Mouse (Mus musculus) midbrain, embryonic 13.5 days (tissue): ENCODE results near the gene Spg21. TPM values are rescaled to one million over a fixed set of nuclear protein-coding genes. Genes with fewer than 3 reads are reported as not detected.
A peak's percentile ranks its signal among the peaks of the same experiment; 100 is the strongest.

Source experiments
- ATAC-seq: fragments of 200-750 bp; cut with Nextera tagmentation; 2 replicates; pipeline ENCODE4 v1.8.0; 2017; ENCODE audit warnings: mild to moderate bottlenecking, moderate TSS enrichment, moderate library complexity
- H3K27ac ChIP-seq: fragments of 300-500 bp; sonication (generic); 2 replicates; pipeline ENCODE4 v1.5.1; 2015; ENCODE audit warnings: inconsistent platforms, mild to moderate bottlenecking, moderate library complexity
- H3K27me3 ChIP-seq: fragments of 300-500 bp; sonication (generic); 2 replicates; pipeline ENCODE4 v1.6.1; 2015; ENCODE audit warnings: mild to moderate bottlenecking, inconsistent platforms
- H3K36me3 ChIP-seq: fragments of 300-500 bp; sonication (generic); 2 replicates; pipeline ENCODE4 v1.6.1; 2015; ENCODE audit warnings: mild to moderate bottlenecking, inconsistent platforms
- H3K4me1 ChIP-seq: fragments of 300-500 bp; sonication (generic); replicated peaks from 2 replicates; pipeline ENCODE4 v1.6.1; 2015; ENCODE audit warnings: inconsistent platforms
- H3K4me2 ChIP-seq: fragments of 300-500 bp; sonication (generic); replicated peaks from 2 replicates; pipeline ENCODE4 v1.6.1; 2015; ENCODE audit warnings: moderate library complexity, mild to moderate bottlenecking, inconsistent platforms
- H3K4me3 ChIP-seq: fragments of 300-500 bp; sonication (generic); replicated peaks from 2 replicates; pipeline ENCODE4 v1.5.1; 2015; ENCODE audit warnings: mild to moderate bottlenecking, inconsistent platforms
- H3K9ac ChIP-seq: fragments of 300-500 bp; sonication (generic); replicated peaks from 2 replicates; pipeline ENCODE4 v1.6.1; 2015; ENCODE audit warnings: mild to moderate bottlenecking, inconsistent platforms
- H3K9me3 ChIP-seq: fragments of 300-500 bp; sonication (generic); 2 replicates; pipeline ENCODE4 v1.6.1; 2016; ENCODE audit warnings: mild to moderate bottlenecking, inconsistent platforms
- WGBS: fragments of 180-500 bp; shearing (Covaris S2); methylation state at CpG from one replicate; pipeline ENCODE4 v1.1.7; 2015; 5-methylcytosine and 5-hydroxymethylcytosine counted together
- polyA plus RNA-seq: library from polyadenylated mRNA; unstranded; fragments of >200 nt; fragmentation: Nextera tagmentation; extraction: Ambion mirVana; gene quantifications from 2 replicates; pipeline ENCODE4 v1.2.1, GENCODE M21; 2015

The Spg21 gene
- polyA plus RNA-seq, 1 experiment from 2014 or later, result 138 TPM

DNA sequence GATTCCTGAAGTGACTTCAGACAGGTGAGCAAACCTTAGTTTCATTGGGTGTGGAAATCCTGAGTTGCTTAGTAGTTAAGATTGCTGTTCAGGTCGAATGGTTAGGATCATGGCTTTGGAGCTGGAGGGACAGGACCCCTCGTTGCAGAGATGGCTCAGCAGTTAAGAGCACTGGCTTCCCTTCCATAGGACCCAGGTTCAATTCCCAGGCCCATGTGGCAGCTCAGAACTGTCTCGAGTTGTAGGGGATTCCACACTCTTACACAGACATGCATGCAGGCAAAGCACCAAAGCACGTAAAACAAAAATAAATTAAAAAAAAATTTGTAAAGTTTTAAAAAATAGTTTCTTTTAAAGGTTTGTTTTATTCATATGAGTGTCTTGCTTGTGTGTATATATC lies 25.5 kb upstream of the Spg21 start:
- Histone ChIP-seq H3K36me3 (peaks cover 10% of the 10 kb centered on the region), H3K4me3 (no peak overlapping the region), H3K27me3 (no peaks in the 10 kb centered on the region), H3K4me1 (peaks cover 10% of the 10 kb centered on the region), H3K27ac (no peak overlapping the region), H3K9ac (no peak overlapping the region), H3K4me2 (no peak overlapping the region), H3K9me3 (no peaks in the 10 kb centered on the region)
- WGBS, result 69% methylated on average over 4 of the region's 4 CpGs
- peak; percentile 43; the same call in 1 of the 2 replicates for ATAC-seq

DNA sequence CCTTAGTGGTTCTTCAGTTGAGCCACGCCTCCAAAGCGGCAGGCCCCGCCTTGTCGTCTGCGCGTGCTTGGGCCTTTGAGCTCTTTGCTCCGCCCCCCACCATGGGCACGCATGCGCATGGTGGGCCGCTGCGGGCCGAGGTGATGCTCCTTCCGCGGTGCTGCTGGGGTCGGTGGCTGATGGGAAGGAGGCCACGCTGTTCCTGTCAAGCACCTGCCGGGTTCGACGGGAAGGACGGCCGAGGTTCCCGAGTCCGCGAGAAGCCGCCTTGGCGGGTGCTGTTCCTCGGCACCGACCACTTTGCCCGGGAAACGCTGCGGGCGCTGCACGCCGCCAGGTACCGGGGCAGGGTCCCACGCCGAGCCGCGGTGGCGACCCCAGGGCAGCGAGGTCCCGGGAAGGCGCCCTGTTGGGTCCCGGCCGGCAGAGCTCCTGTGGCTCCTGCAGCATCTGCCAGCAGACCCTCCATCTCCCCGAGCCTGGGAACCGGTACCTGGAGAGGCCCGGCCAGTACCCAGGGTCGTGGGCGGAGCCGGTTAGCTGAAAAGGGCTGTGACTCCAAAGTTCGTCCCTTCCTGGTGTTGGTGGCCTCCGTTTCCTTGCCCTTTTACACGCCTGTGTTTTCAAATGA lies 25.0 kb upstream of the Spg21 start, which contains the start of gene Mtfmt:
TSS of gene Mtfmt (plus strand) at position 112 of the 631 bp plus-strand sequence.
- peak within 1 kb of the TSS; percentile 63 for H3K4me2 ChIP-seq
- H3K9ac ChIP-seq, result peak within 1 kb of the TSS; percentile 87
- ATAC-seq, result peak; percentile 93
- peaks cover 15% of the 10 kb centered on the region for H3K36me3 ChIP-seq
- no peaks in the 10 kb centered on the region for H3K27me3 ChIP-seq
- H3K9me3 ChIP-seq, result no peaks in the 10 kb centered on the region
- H3K4me3 ChIP-seq, result peak within 1 kb of the TSS; percentile 88
- peaks cover 10% of the 10 kb centered on the region for H3K4me1 ChIP-seq
- 0% methylated on average over 54 of the region's 54 CpGs for WGBS
- H3K27ac ChIP-seq, result peak within 1 kb of the TSS; percentile 57

DNA sequence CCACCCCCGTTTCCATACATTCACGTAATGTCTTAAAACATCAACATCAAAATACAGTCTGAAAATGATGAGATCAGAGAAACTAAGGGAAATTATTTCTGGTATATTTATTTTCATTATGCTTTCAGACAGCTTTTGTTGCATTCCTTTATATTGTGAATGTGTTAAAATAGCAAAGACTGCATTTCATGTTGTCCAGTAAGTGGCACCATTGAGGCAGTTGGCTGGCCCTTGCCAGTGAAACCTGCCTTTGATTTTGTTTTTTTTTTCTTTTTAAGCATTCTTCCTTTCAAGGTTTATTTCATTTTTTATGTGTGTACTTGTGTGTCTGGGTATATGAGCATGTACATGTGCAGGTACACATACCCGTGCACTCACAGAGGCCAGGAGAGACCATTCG lies 16.1 kb upstream of the Spg21 start:
- Histone ChIP-seq H3K4me3 (no peak overlapping the region), H3K27ac (no peak overlapping the region), H3K9me3 (no peaks in the 10 kb centered on the region), H3K27me3 (no peaks in the 10 kb centered on the region), H3K9ac (no peak overlapping the region), H3K36me3 (peaks cover 78% of the 10 kb centered on the region), H3K4me2 (no peak overlapping the region), H3K4me1 (no peaks in the 10 kb centered on the region)
- 94% methylated on average over 4 of the region's 4 CpGs for whole genome bisulfite sequencing
- ATAC-seq, result no peak

DNA sequence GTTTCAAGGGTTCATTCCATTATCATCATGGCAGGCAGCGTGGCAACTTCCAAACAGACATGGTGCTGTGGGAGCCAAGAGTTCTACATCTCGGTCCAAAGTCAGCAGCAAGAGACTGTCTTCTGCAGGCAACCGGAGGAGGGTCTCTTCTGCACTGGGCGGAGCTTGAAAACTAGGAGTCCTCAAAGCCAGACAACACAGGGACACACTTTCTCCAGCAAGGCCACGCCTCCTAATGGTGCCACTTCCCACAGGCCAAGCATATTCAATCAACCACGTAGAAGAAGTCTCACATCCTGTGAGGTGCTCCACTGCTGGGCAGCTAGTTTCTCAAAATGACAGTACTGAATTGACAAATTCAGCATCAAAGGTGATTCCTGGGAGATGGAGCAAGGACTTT lies 12.8 kb upstream of the Spg21 start:
- H3K9me3 ChIP-seq, result no peaks in the 10 kb centered on the region
- H3K4me3 ChIP-seq, result no peak overlapping the region
- H3K9ac ChIP-seq, result no peak overlapping the region
- no peaks in the 10 kb centered on the region for H3K4me1 ChIP-seq
- peaks cover 84% of the 10 kb centered on the region for H3K36me3 ChIP-seq
- H3K4me2 ChIP-seq, result no peak overlapping the region
- no peak for ATAC-seq
- no peaks in the 10 kb centered on the region for H3K27me3 ChIP-seq
- no peak overlapping the region for H3K27ac ChIP-seq
- WGBS, result 91% methylated on average over 6 of the region's 6 CpGs

DNA sequence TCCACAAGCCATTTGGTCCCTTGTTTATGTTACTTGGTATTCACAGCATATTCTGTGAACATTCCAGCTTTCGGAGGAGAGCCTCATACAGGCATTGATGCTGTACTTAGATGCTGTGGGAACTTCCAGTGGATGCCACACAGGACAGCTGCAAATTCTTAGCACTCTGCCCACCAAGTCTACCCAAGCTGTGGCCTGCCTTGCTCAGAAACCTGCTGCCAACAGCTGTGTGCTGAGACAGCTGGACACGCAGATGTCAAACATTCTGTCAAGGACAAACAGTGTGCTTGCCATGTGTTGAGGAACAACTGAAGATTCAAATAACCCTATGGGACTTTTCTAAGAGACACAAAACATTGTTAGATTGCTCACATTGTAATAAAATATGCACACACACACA lies 1.8 kb upstream of the Spg21 start:
- WGBS, result 94% methylated on average over 2 of the region's 2 CpGs
- 0 out of 2 replicates have a peak, but pooled peaks cover under 1% of the 10 kb centered on the region for H3K36me3 ChIP-seq
- no peak for ATAC-seq
- no peaks in the 10 kb centered on the region for H3K27me3 ChIP-seq
- H3K4me3 ChIP-seq, result no peak overlapping the region
- H3K4me2 ChIP-seq, result no peak overlapping the region
- H3K27ac ChIP-seq, result no peak overlapping the region
- H3K4me1 ChIP-seq, result peaks cover 33% of the 10 kb centered on the region
- no peak overlapping the region for H3K9ac ChIP-seq
- H3K9me3 ChIP-seq, result no peaks in the 10 kb centered on the region

DNA sequence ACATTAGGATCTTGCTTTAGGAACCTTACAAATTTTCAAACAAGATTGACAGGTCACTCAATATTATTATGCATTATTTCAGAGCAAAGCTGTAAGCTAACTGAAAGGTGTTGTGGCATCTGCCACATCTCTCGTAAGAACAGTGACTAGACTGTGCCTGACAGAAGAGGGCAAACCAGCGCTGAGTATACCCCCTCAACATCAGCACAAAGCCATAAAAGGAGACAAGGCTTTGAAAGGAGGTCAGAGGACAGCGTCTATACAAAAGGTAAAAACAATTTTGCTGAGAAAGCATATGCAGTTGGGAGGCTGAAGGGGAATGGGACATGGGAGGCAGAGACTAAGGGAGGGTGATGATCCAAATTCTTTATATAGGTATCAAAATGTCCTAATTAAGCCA lies 549 bp upstream of the Spg21 start:
- 37% methylated on average over 3 of the region's 3 CpGs for WGBS
- peak overlapping the region; percentile 86 for H3K27ac ChIP-seq

DNA sequence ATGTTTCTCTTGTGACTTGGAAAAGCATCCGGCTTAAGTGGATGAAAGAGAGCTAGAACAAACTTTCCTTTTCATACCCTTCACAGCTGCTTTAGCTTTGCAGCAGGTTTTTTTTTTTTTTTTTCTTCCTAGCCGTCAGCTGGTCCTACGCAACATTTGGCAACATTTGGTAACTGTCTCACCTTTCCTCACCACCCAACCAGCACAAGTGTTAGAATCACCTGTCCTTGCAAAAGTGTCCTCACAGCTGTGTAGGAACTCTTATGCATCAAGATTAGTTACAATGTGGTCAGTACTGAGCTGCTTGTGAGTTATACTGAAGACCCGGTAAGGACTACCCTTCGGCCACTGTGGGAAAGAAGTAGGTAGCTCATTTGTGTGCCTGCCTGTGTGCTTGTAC lies 1.8 kb downstream of the Spg21 start:
- peaks cover 23% of the 10 kb centered on the region for H3K36me3 ChIP-seq
- peaks cover 33% of the 10 kb centered on the region for H3K4me1 ChIP-seq
- no peaks in the 10 kb centered on the region for H3K27me3 ChIP-seq
- no peak for ATAC-seq
- H3K4me2 ChIP-seq, result 0 out of 2 replicates have a peak overlapping the region, but pooled peaks have one; percentile 69
- no peak overlapping the region for H3K4me3 ChIP-seq
- 0 out of 2 replicates have a peak overlapping the region, but pooled peaks have one; percentile 36 for H3K9ac ChIP-seq
- H3K27ac ChIP-seq, result no peak overlapping the region
- 79% methylated on average over 5 of the region's 5 CpGs for WGBS
- no peaks in the 10 kb centered on the region for H3K9me3 ChIP-seq

More for the DNA sequence above, 549 bp upstream of the Spg21 start:
- Histone ChIP-seq H3K4me1 (peaks cover 33% of the 10 kb centered on the region), H3K9ac (peak overlapping the region; percentile 51), H3K9me3 (no peaks in the 10 kb centered on the region), H3K4me2 (peak overlapping the region; percentile 69), H3K36me3 (peaks cover 3% of the 10 kb centered on the region), H3K27me3 (no peaks in the 10 kb centered on the region), H3K4me3 (peak overlapping the region; percentile 72)
- peak; percentile 54; the same call in 1 of the 2 replicates for ATAC-seq

DNA sequence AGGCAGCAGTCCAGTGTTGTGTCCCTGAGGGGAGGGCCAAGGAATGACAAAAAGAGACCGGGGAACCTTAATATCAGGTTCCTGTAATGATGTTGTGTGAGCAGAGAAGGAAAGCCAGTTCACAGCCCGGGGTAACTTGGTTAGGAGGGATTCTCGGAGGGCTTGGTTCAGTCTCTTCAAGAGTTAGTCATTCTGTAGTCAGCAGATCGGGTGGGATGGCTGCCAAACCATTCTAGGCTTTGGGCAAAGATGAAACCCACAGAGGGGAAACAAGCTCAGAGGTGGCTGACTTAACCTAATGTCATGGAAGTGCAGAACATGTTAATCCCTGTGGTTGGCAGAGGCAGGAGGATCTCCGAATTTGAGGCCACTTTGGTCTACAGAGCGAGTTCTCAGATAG lies 3.4 kb downstream of the Spg21 start:
- no peaks in the 10 kb centered on the region for H3K9me3 ChIP-seq
- no peaks in the 10 kb centered on the region for H3K27me3 ChIP-seq
- WGBS, result 96% methylated on average over 6 of the region's 6 CpGs
- no peak overlapping the region for H3K4me2 ChIP-seq
- H3K4me1 ChIP-seq, result peaks cover 33% of the 10 kb centered on the region
- no peak overlapping the region for H3K9ac ChIP-seq
- H3K27ac ChIP-seq, result no peak overlapping the region
- ATAC-seq, result no peak
- no peak overlapping the region for H3K4me3 ChIP-seq
- peaks cover 31% of the 10 kb centered on the region for H3K36me3 ChIP-seq

DNA sequence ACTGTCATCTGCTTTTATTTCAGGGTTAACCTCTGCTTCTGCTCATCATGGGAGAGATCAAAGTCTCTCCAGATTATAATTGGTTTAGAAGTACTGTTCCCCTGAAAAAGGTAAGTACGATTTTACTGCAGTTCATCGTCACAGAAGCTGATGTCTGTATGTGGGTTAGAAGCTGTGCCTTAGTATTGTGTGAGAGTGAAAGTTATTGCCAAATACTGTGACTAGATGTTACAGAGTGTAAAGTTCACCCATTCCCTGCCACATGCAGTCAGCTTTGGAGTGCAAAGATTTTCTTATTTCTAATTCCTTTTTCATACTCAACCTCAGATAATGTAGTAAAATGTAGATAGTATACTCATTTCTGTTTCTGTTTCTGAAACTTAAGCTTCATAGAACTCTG lies 4.5 kb downstream of the Spg21 start:
- ATAC-seq, result no peak
- 99% methylated on average over 2 of the region's 2 CpGs for WGBS

DNA sequence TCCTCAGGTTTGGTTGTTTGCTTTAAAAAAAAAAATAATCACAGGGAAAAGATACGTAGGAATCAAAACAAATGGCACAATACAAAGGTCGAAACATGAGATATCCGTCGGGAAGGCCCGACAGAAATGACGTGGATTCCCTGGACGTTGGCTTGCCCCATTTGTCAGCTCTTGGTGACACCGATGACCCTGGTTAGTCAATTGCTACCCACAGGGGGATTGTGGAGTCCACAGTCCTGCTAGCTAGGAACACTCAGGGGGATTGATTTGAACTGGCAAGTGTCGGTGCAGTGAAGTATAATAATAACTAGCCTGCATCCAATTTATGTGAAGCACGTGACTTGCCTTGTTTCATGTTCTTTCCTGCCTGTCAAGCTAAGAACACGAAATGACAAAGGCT lies 6.9 kb downstream of the Spg21 start:
- peaks cover 8% of the 10 kb centered on the region for H3K4me1 ChIP-seq
- no peaks in the 10 kb centered on the region for H3K9me3 ChIP-seq
- no peak overlapping the region for H3K4me3 ChIP-seq
- no peaks in the 10 kb centered on the region for H3K27me3 ChIP-seq
- no peak for ATAC-seq
- H3K27ac ChIP-seq, result 0 out of 2 replicates have a peak overlapping the region, but pooled peaks have one; percentile 20
- no peak overlapping the region for H3K4me2 ChIP-seq
- no peak overlapping the region for H3K9ac ChIP-seq
- H3K36me3 ChIP-seq, result peaks cover 59% of the 10 kb centered on the region
- WGBS, result 65% methylated on average over 11 of the region's 11 CpGs

More for the DNA sequence above, 4.5 kb downstream of the Spg21 start:
- no peak overlapping the region for H3K9ac ChIP-seq
- no peak overlapping the region for H3K27ac ChIP-seq
- no peaks in the 10 kb centered on the region for H3K27me3 ChIP-seq
- H3K4me3 ChIP-seq, result no peak overlapping the region
- no peak overlapping the region for H3K4me2 ChIP-seq
- peaks cover 25% of the 10 kb centered on the region for H3K4me1 ChIP-seq
- H3K9me3 ChIP-seq, result no peaks in the 10 kb centered on the region
- peaks cover 42% of the 10 kb centered on the region for H3K36me3 ChIP-seq

DNA sequence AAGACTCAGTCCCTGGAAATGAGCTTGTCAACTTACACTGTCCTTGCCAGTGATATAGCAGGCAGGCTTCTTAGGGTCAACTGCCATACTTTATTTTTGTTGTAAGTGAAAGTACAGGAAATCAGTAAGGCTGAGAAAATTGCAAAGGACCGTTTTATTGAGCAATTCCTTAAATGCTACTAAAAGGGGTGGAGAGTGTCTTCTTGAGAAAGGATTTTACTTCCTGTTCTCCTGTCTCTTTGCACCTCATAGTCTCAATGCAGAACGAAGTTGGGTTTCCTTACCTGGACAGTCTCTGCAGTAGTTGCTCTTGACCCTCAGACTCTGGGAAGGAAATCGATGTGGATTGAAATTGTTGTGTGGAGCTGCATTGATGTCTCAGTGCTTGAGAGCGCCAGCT lies 12.0 kb downstream of the Spg21 start:
- Histone ChIP-seq H3K4me2 (no peak overlapping the region), H3K4me1 (no peaks in the 10 kb centered on the region), H3K27ac (no peak overlapping the region), H3K9ac (no peak overlapping the region), H3K36me3 (peaks cover 72% of the 10 kb centered on the region), H3K4me3 (no peak overlapping the region), H3K9me3 (no peaks in the 10 kb centered on the region), H3K27me3 (no peaks in the 10 kb centered on the region)
- no peak for ATAC-seq
- 93% methylated on average over 4 of the region's 4 CpGs for WGBS

DNA sequence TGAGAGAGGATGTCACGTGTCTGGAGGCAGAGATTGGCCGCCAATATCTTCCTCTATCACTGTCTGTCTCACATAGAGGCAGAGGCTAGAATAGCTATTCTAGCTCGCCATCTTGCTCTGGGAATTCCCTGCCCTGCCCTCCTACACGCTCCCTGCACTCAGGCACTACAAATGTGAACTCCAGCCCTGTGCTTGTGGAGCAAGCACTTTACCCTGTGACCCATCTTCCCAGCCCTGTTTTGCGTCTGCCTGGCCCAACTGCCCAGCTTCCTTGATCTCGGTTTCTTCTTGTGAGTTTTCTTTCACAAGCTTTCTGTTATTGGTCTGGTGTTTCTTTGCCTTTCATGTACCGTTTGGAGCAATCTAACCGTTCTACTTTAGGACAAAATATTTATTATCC lies 18.4 kb downstream of the Spg21 start:
- Histone ChIP-seq H3K27ac (no peak overlapping the region), H3K27me3 (no peaks in the 10 kb centered on the region), H3K4me2 (no peak overlapping the region), H3K9ac (no peak overlapping the region), H3K4me1 (no peaks in the 10 kb centered on the region), H3K36me3 (peaks cover 85% of the 10 kb centered on the region), H3K4me3 (no peak overlapping the region), H3K9me3 (no peaks in the 10 kb centered on the region)
- 89% methylated on average over 8 of the region's 8 CpGs for WGBS
- no peak for ATAC-seq

DNA sequence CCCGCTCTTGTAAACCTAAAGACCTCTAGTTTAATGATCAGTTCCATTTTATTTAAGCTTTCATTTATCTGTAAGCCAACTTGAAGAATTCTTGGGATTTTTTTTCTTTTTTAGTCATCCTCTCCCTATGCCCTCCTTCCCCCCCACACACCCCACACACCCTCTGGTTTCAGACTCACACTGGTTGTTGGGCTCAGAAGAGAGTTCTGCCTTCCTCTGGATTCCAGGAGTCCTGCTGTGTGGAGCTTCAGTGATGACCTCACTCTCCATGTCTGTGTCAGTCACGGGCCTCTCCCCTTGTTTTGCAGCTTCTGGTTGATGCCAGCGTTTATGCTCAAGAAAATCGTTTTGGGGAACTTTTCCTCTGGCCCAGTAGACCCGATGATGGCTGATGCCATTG lies 19.3 kb downstream of the Spg21 start:
- no peaks in the 10 kb centered on the region for H3K4me1 ChIP-seq
- 87% methylated on average over 5 of the region's 5 CpGs for WGBS

More for the DNA sequence above, 19.3 kb downstream of the Spg21 start:
- Histone ChIP-seq H3K27ac (no peak overlapping the region), H3K9ac (no peak overlapping the region), H3K4me2 (no peak overlapping the region), H3K9me3 (no peaks in the 10 kb centered on the region), H3K36me3 (peaks cover 87% of the 10 kb centered on the region), H3K27me3 (no peaks in the 10 kb centered on the region), H3K4me3 (no peak overlapping the region)
- no peak for ATAC-seq
